Mouse (Mus musculus) liver, adult 2 months (tissue): ENCODE data around the gene Lbh. TPM values are rescaled to one million over a fixed set of nuclear protein-coding genes. Genes with fewer than 3 reads are reported as not detected.

Experiments used
- DNase-seq: peaks from one replicate; pipeline ENCODE4 v3.0.0-alpha.2; 2011; ENCODE audit warnings: low read depth, low spot score; ENCODE audit errors: extremely low read depth
- H3K27ac ChIP-seq: fragments of 200-500 bp; replicated peaks from 2 replicates; pipeline ENCODE4 v1.5.1; 2012; ENCODE audit warnings: low read depth, mild to moderate bottlenecking, control low read depth, inconsistent platforms, low read length; ENCODE audit not compliant: insufficient read depth
- H3K27me3 ChIP-seq: fragments of 200-500 bp; 2 replicates; pipeline ENCODE4 v1.6.1; 2012; ENCODE audit warnings: mild to moderate bottlenecking, moderate library complexity, low read length, inconsistent platforms; ENCODE audit not compliant: control insufficient read depth, insufficient read depth
- H3K36me3 ChIP-seq: fragments of 200-500 bp; 2 replicates; pipeline ENCODE4 v1.6.1; 2012; ENCODE audit warnings: low read length, inconsistent platforms; ENCODE audit not compliant: control insufficient read depth, insufficient read depth
- H3K4me1 ChIP-seq: fragments of 200-500 bp; 2 replicates; pipeline ENCODE4 v1.6.1; 2011; ENCODE audit warnings: low read length; ENCODE audit not compliant: control insufficient read depth, insufficient read depth
- H3K4me3 ChIP-seq: fragments of 200-500 bp; 2 replicates; pipeline ENCODE4 v1.5.1; 2011; ENCODE audit warnings: low read depth, mild to moderate bottlenecking, control low read depth, low read length, moderate library complexity; ENCODE audit not compliant: insufficient read depth
- H3K79me2 ChIP-seq: fragments of 200-500 bp; 2 replicates; pipeline ENCODE4 v1.6.1; 2012; ENCODE audit warnings: inconsistent platforms, mild to moderate bottlenecking, low read length, moderate library complexity; ENCODE audit not compliant: control insufficient read depth, insufficient read depth
- H3K9ac ChIP-seq: fragments of 200-500 bp; 2 replicates; pipeline ENCODE4 v1.6.1; 2012; ENCODE audit warnings: low read depth, mild to moderate bottlenecking, control low read depth, inconsistent platforms, low read length
- CTCF ChIP-seq: fragments of 200-500 bp; IDR thresholded peaks from 2 replicates; pipeline ENCODE4 v1.5.1; 2011; ENCODE audit warnings: low read depth, low read length, control low read depth
- POLR2A ChIP-seq: fragments of 200-500 bp; IDR thresholded peaks from 2 replicates; pipeline ENCODE4 v1.6.1; 2011; ENCODE audit warnings: low read length, control low read depth; ENCODE audit not compliant: insufficient read depth; ENCODE audit errors: extremely low read depth
- whole genome bisulfite sequencing: fragments of 180-500 bp; shearing (Covaris S2); methylation state at CpG from one replicate; pipeline ENCODE4 v1.1.7; 2018; 5-methylcytosine and 5-hydroxymethylcytosine counted together
- polyA plus RNA-seq: library from polyadenylated mRNA; depleted of rRNA; stranded (reverse); fragments of >200 nt; gene quantifications from 2 replicates; pipeline ENCODE4 v1.2.3, GENCODE M21; 2012
- total RNA-seq: library from RNA; depleted of rRNA; stranded (reverse); fragments of >200 nt; gene quantifications from 2 replicates; pipeline ENCODE4 v1.2.3, GENCODE M21; 2014

Gene Lbh
- total and polyA plus RNA-seq, 2 experiments: 3.6 to 9.6 TPM

- H3K4me1 ChIP-seq: no peaks in the 10 kb centered on the region
- H3K4me3 ChIP-seq: no peak overlapping the region
- TF ChIP-seq POLR2A (no peak), CTCF (no peak)
- WGBS: 70% methylated on average over 8 of the region's 8 CpGs
- no peak overlapping the region for H3K9ac ChIP-seq
- DNase-seq: no peak
- no peaks in the 10 kb centered on the region for H3K79me2 ChIP-seq
- H3K36me3 ChIP-seq: no peaks in the 10 kb centered on the region
- no peaks in the 10 kb centered on the region for H3K27me3 ChIP-seq
- H3K27ac ChIP-seq: no peak overlapping the region
Observed at GRCm38 (mm10) chr17:72890398-72890898, 27.7 kb upstream of the Lbh start.

GRCm38 (mm10) chr17:72891556-72891955, 26.5 kb upstream of the Lbh start:
- no peaks in the 10 kb centered on the region for H3K36me3 ChIP-seq
- DNase-seq: no peak
- no peak overlapping the region for H3K27ac ChIP-seq
- no peaks in the 10 kb centered on the region for H3K79me2 ChIP-seq
- no peaks in the 10 kb centered on the region; the same call in 1 of the 2 replicates for H3K4me1 ChIP-seq
- no peak overlapping the region for H3K9ac ChIP-seq
- WGBS: 85% methylated on average over 6 of the region's 6 CpGs
- no peak for TF ChIP-seq POLR2A
- TF ChIP-seq CTCF: no peak
- H3K4me3 ChIP-seq: no peak overlapping the region
- no peaks in the 10 kb centered on the region for H3K27me3 ChIP-seq

DNA sequence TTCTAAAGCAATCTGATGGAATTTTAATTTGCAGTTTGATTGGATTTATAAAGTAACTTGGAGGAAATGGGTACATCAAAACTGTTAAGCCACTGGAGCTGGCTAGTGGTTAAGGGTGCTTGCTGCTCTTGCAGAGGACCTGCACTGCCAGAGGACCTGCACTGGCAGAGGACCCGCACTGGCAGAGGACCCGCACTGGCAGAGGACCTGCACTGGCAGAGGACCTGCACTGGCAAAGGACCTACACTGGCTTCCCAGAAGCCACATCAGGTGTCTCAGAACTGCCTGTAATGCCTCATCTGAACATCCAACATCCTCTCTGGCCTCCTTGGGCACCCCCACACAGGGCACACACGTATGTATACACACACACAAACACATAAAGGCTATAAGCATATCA, 22.6 kb upstream of the Lbh start:
- peak; percentile 66 for DNase-seq
- no peaks in the 10 kb centered on the region for H3K36me3 ChIP-seq

GRCm38 (mm10) chr17:72897076-72897475, 21.0 kb upstream of the Lbh start:
- TF ChIP-seq POLR2A (no peak), CTCF (no peak)

More for the DNA sequence above, 22.6 kb upstream of the Lbh start:
- no peaks in the 10 kb centered on the region for H3K79me2 ChIP-seq
- 38% methylated on average over 3 of the region's 3 CpGs for WGBS
- H3K9ac ChIP-seq: no peak overlapping the region
- H3K27me3 ChIP-seq: no peaks in the 10 kb centered on the region
- TF ChIP-seq POLR2A: no peak
- no peak overlapping the region for H3K27ac ChIP-seq
- H3K4me1 ChIP-seq: no peaks in the 10 kb centered on the region; the same call in 1 of the 2 replicates
- no peak overlapping the region for H3K4me3 ChIP-seq

GRCm38 (mm10) chr17:72897961-72898360, 20.1 kb upstream of the Lbh start:
- no peaks in the 10 kb centered on the region; the same call in 1 of the 2 replicates for H3K4me1 ChIP-seq
- TF ChIP-seq CTCF: no peak
- no peaks in the 10 kb centered on the region for H3K79me2 ChIP-seq
- no peak overlapping the region for H3K27ac ChIP-seq
- no peak overlapping the region for H3K9ac ChIP-seq
- 82% methylated on average over 5 of the region's 5 CpGs for WGBS
- H3K4me3 ChIP-seq: no peak overlapping the region
- H3K36me3 ChIP-seq: no peaks in the 10 kb centered on the region
- H3K27me3 ChIP-seq: no peaks in the 10 kb centered on the region
- no peak for DNase-seq

More at GRCm38 (mm10) chr17:72897076-72897475, 21.0 kb upstream of the Lbh start:
- Histone ChIP-seq H3K27me3 (no peaks in the 10 kb centered on the region), H3K36me3 (no peaks in the 10 kb centered on the region), H3K9ac (no peak overlapping the region), H3K27ac (no peak overlapping the region), H3K4me3 (no peak overlapping the region), H3K79me2 (no peaks in the 10 kb centered on the region), H3K4me1 (no peaks in the 10 kb centered on the region; the same call in 1 of the 2 replicates)
- DNase-seq: no peak
- WGBS: 81% methylated on average over 7 of the region's 7 CpGs

DNA sequence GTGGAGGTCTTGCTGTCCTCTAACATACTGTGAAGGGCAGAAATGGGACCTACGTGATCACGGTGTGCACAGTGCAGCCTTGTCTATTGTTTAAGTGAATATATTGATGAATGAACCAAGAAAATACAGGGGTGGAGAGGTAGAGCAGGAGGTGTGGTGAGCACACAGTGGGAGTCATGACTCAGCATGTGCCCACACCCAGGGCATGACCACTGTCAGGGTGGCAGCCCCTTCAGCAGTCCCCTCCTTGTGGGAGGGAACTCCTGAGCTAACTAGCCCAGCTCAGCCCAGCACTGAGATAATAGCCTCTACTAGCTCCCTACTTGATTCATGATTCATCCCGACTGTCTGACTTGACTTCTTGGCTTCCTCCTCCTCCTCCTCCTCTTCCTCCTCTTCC, 19.3 kb upstream of the Lbh start:
- no peak overlapping the region for H3K9ac ChIP-seq
- WGBS: 74% methylated on average over 3 of the region's 3 CpGs
- no peak for DNase-seq
- no peak overlapping the region for H3K4me3 ChIP-seq
- no peaks in the 10 kb centered on the region for H3K36me3 ChIP-seq
- H3K79me2 ChIP-seq: no peaks in the 10 kb centered on the region
- TF ChIP-seq POLR2A (no peak), CTCF (no peak)
- no peak overlapping the region for H3K27ac ChIP-seq
- H3K4me1 ChIP-seq: no peaks in the 10 kb centered on the region; the same call in 1 of the 2 replicates
- H3K27me3 ChIP-seq: no peaks in the 10 kb centered on the region
